In the genomic region with DNA sequence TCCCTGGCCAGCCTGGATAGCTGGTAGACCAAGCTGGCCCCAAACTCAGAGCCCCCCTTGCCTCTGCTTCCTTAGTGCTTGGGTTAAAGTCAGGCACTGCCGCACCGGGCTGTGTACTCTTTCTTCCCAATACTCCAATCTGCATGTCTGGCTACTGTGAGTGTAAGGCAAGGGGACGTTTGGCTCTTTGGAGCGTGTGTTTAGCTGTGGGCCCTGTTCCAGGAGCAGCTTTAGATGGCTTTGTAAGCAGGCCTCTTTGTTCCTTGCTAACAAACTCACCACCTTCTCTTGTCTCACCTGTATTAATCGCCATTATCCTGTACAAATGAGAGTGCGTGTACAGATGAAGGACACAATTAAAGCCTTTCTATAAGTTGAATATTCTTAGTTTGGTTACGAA, we compare ENCODE assay signal across 18 mouse cellular contexts.
A peak's percentile ranks its signal among the peaks of the same experiment; 100 is the strongest.
DNase-seq lines count a peak whose midpoint lies in the region; ATAC-seq lines count a peak whose summit lies in the region.
"Had no signal": no experiment of that assay in that cellular context is flagged by ENCODE, and none has a peak within 500 bp of the region (broad histone marks: within the 10 kb centered on the region; RNA-seq: fewer than 3 reads in every experiment).

No protein-coding gene starts in this region.

- no peak for ATAC-seq in hindbrain, embryonic 14.5 days (ENCODE audit: low FRiP score)
- ATAC-seq in midbrain, embryonic 12.5 days (ENCODE audit: low FRiP score, low read depth), result no peak
- ATAC-seq in midbrain, embryonic 11.5 days (ENCODE audit: low FRiP score), result no peak
- peak; percentile 7; the same call in 1 of the 2 replicates for ATAC-seq in limb, embryonic 13.5 days (ENCODE audit: low FRiP score, low read depth)
- ATAC-seq in stomach, embryonic 16.5 days (ENCODE audit: insufficient read depth, low FRiP score), result peak; percentile 14; the same call in 1 of the 2 replicates
- ATAC-seq in CD4-positive, CD25-positive, alpha-beta regulatory T cell, adult 4 months, result no peak

- no peaks in the 10 kb centered on the region for H3K27me3 ChIP-seq in hindbrain, embryonic 14.5 days (ENCODE audit: control insufficient read depth, insufficient read depth, low read length)
- no peaks in the 10 kb centered on the region for H3K27me3 ChIP-seq in hindbrain, embryonic 10.5 days (ENCODE audit: insufficient read depth, poor library complexity, severe bottlenecking)
- no peaks in the 10 kb centered on the region for H3K27me3 ChIP-seq in midbrain, embryonic 12.5 days
- no peaks in the 10 kb centered on the region for H3K27me3 ChIP-seq in midbrain, embryonic 11.5 days (ENCODE audit: control insufficient read depth, insufficient read depth, low read length)
- H3K27me3 ChIP-seq in limb, embryonic 13.5 days, result no peaks in the 10 kb centered on the region
- H3K27me3 ChIP-seq in stomach, embryonic 16.5 days (ENCODE audit: control insufficient read depth, insufficient read depth, low read length), result no peaks in the 10 kb centered on the region
- H3K27me3 ChIP-seq: embryonic facial prominence, embryonic 12.5 days; heart, embryonic 13.5 days; neural tube, embryonic 12.5 days had no signal

- DNase-seq in hindbrain, embryonic 14.5 days (ENCODE audit: low spot score), result no peak
- DNase-seq in hindbrain, embryonic 10.5 days (ENCODE audit: low spot score), result no peak
- no peak for DNase-seq in midbrain, embryonic 11.5 days (ENCODE audit: low spot score, missing footprints)
- DNase-seq: heart, postnatal 36 days; kidney, adult 11 months; kidney, postnatal 14 days; liver; lung, adult 18-20 months; lung, postnatal 4 days; right cerebral cortex, postnatal 14 days; thymus, postnatal 36 days had no signal

- H3K9ac ChIP-seq in hindbrain, embryonic 14.5 days, result no peak overlapping the region
- H3K9ac ChIP-seq in midbrain, embryonic 12.5 days (replicated peaks), result no peak overlapping the region
- H3K9ac ChIP-seq in midbrain, embryonic 11.5 days (ENCODE audit: low read length), result no peak overlapping the region
- no peak overlapping the region for H3K9ac ChIP-seq in limb, embryonic 13.5 days
- no peak overlapping the region for H3K9ac ChIP-seq in stomach, embryonic 16.5 days (ENCODE audit: low read length)
- H3K9ac ChIP-seq: embryonic facial prominence, embryonic 12.5 days; heart, embryonic 13.5 days; neural tube, embryonic 12.5 days had no signal

- H3K4me1 ChIP-seq in hindbrain, embryonic 14.5 days (replicated peaks; ENCODE audit: control insufficient read depth, insufficient read depth, low read length), result peaks cover 16% of the 10 kb centered on the region; the same call in 1 of the 2 replicates
- peaks cover 24% of the 10 kb centered on the region for H3K4me1 ChIP-seq in hindbrain, embryonic 10.5 days (replicated peaks)
- peaks cover 27% of the 10 kb centered on the region for H3K4me1 ChIP-seq in midbrain, embryonic 12.5 days
- no peaks in the 10 kb centered on the region for H3K4me1 ChIP-seq in midbrain, embryonic 11.5 days (ENCODE audit: control insufficient read depth, insufficient read depth, low read length)
- H3K4me1 ChIP-seq in limb, embryonic 13.5 days, result peaks cover 17% of the 10 kb centered on the region
- H3K4me1 ChIP-seq in stomach, embryonic 16.5 days (ENCODE audit: control insufficient read depth, insufficient read depth, low read length), result peaks cover 3% of the 10 kb centered on the region; the same call in 1 of the 2 replicates

- WGBS in hindbrain, embryonic 14.5 days, result 75% methylated on average over 7 of the region's 7 CpGs
- 89% methylated on average over 7 of the region's 7 CpGs for whole genome bisulfite sequencing in hindbrain, embryonic 10.5 days
- WGBS in midbrain, embryonic 12.5 days, result 83% methylated on average over 7 of the region's 7 CpGs
- 84% methylated on average over 7 of the region's 7 CpGs for WGBS in midbrain, embryonic 11.5 days
- WGBS in limb, embryonic 13.5 days, result 80% methylated on average over 7 of the region's 7 CpGs
- WGBS in stomach, embryonic 16.5 days, result 53% methylated on average over 7 of the region's 7 CpGs

- no peak overlapping the region for H3K4me2 ChIP-seq in hindbrain, embryonic 14.5 days (replicated peaks)
- H3K4me2 ChIP-seq in midbrain, embryonic 12.5 days (replicated peaks), result no peak overlapping the region
- no peak overlapping the region for H3K4me2 ChIP-seq in midbrain, embryonic 11.5 days
- no peak overlapping the region for H3K4me2 ChIP-seq in limb, embryonic 13.5 days (replicated peaks)
- H3K4me2 ChIP-seq in stomach, embryonic 16.5 days (ENCODE audit: low read depth, low read length), result no peak overlapping the region
- H3K4me2 ChIP-seq: embryonic facial prominence, embryonic 12.5 days; heart, embryonic 13.5 days; neural tube, embryonic 12.5 days had no signal

- H3K36me3 ChIP-seq in hindbrain, embryonic 14.5 days (replicated peaks; ENCODE audit: control insufficient read depth, insufficient read depth), result peaks cover 39% of the 10 kb centered on the region
- H3K36me3 ChIP-seq in hindbrain, embryonic 10.5 days, result peaks cover 70% of the 10 kb centered on the region
- H3K36me3 ChIP-seq in midbrain, embryonic 12.5 days, result peaks cover 44% of the 10 kb centered on the region
- H3K36me3 ChIP-seq in midbrain, embryonic 11.5 days (ENCODE audit: control insufficient read depth, insufficient read depth, low read length), result peaks cover 16% of the 10 kb centered on the region
- H3K36me3 ChIP-seq in limb, embryonic 13.5 days, result peaks cover 52% of the 10 kb centered on the region
- 0 out of 2 replicates have a peak, but pooled peaks cover 4% of the 10 kb centered on the region for H3K36me3 ChIP-seq in stomach, embryonic 16.5 days (ENCODE audit: control insufficient read depth, insufficient read depth, low read length)

- H3K9me3 ChIP-seq in hindbrain, embryonic 14.5 days (ENCODE audit: control insufficient read depth, low read length), result no peaks in the 10 kb centered on the region
- no peaks in the 10 kb centered on the region for H3K9me3 ChIP-seq in hindbrain, embryonic 10.5 days
- no peaks in the 10 kb centered on the region for H3K9me3 ChIP-seq in midbrain, embryonic 12.5 days
- no peaks in the 10 kb centered on the region for H3K9me3 ChIP-seq in midbrain, embryonic 11.5 days (ENCODE audit: control insufficient read depth, low read length)
- H3K9me3 ChIP-seq in limb, embryonic 13.5 days, result no peaks in the 10 kb centered on the region
- H3K9me3 ChIP-seq in stomach, embryonic 16.5 days (replicated peaks; ENCODE audit: control insufficient read depth, low read length), result no peaks in the 10 kb centered on the region
- H3K9me3 ChIP-seq: embryonic facial prominence, embryonic 12.5 days; heart, embryonic 13.5 days; neural tube, embryonic 12.5 days had no signal

- no peak overlapping the region for H3K4me3 ChIP-seq in hindbrain, embryonic 14.5 days (replicated peaks; ENCODE audit: low read length)
- H3K4me3 ChIP-seq in hindbrain, embryonic 10.5 days, result no peak overlapping the region
- no peak overlapping the region for H3K4me3 ChIP-seq in midbrain, embryonic 12.5 days
- no peak overlapping the region for H3K4me3 ChIP-seq in midbrain, embryonic 11.5 days (ENCODE audit: low read depth, low read length)
- H3K4me3 ChIP-seq in limb, embryonic 13.5 days, result no peak overlapping the region
- H3K4me3 ChIP-seq in stomach, embryonic 16.5 days (replicated peaks; ENCODE audit: low read length), result no peak overlapping the region
- H3K4me3 ChIP-seq: embryonic facial prominence, embryonic 12.5 days; heart, embryonic 13.5 days; neural tube, embryonic 12.5 days had no signal

- H3K27ac ChIP-seq in hindbrain, embryonic 14.5 days, result peak overlapping the region; percentile 33; the same call in 1 of the 2 replicates
- no peak overlapping the region for H3K27ac ChIP-seq in hindbrain, embryonic 10.5 days
- 0 out of 2 replicates have a peak overlapping the region, but pooled peaks have one; percentile 40 for H3K27ac ChIP-seq in midbrain, embryonic 12.5 days (replicated peaks)
- no peak overlapping the region for H3K27ac ChIP-seq in midbrain, embryonic 11.5 days (ENCODE audit: low read depth, low read length)
- H3K27ac ChIP-seq in limb, embryonic 13.5 days, result no peak overlapping the region
- H3K27ac ChIP-seq in stomach, embryonic 16.5 days (ENCODE audit: low read length), result no peak overlapping the region
- H3K27ac ChIP-seq: embryonic facial prominence, embryonic 12.5 days; heart, embryonic 13.5 days; neural tube, embryonic 12.5 days had no signal

Comparison
In these comparisons a context has a peak if more than half of its experiments do, and no peak if none do; other contexts are left out.
1. H3K27ac ChIP-seq: peak in hindbrain, embryonic 14.5 days (single experiment) and midbrain, embryonic 12.5 days (single experiment); none in hindbrain, embryonic 10.5 days (single experiment), midbrain, embryonic 11.5 days (single experiment), limb, embryonic 13.5 days (single experiment) and stomach, embryonic 16.5 days (single experiment).
2. ATAC-seq: peak in limb, embryonic 13.5 days (single experiment) and stomach, embryonic 16.5 days (single experiment); none in hindbrain, embryonic 14.5 days (single experiment), midbrain, embryonic 12.5 days (single experiment), midbrain, embryonic 11.5 days (single experiment) and CD4-positive, CD25-positive, alpha-beta regulatory T cell, adult 4 months (single experiment).